Mouse (Mus musculus): ENCODE measurements at regions not wholly inside any gene's neighbourhood (a gene's known extent, or its start where the extent isn't known, plus 50 kb on each side); places are given as distances from the start of the nearest gene placed in this dataset.

- ATAC-seq (ENCODE audit: poor library complexity, severe bottlenecking) = no peak
These were observed 184.2 kb downstream of the Csl start for GRCm38 (mm10) chr10:99575294-99575693.

DNA sequence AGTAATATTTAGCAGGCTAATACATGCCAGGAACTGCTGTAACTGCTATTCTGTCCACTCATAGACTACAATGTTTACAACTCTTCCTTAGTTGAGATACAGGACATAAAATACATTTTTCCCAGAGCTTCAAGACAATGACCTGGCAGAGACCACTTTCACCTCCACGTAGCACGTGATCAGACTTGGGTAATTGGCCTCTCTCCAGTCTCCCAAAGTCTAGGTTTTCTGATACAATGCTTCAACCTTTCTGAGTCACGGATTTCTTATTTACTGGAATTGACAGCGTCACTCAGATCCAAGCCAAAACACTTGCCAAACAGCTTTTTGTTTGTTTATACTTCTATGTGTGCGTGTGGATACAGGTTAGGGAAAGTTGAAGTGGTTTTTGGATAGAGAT lies 183.2 kb downstream of the Csl start:
- ATAC-seq (ENCODE audit: poor library complexity, severe bottlenecking) = no peak

- peak; percentile 76 for ATAC-seq (ENCODE audit: poor library complexity, severe bottlenecking)
These were observed 182.3 kb downstream of the Csl start for GRCm38 (mm10) chr10:99577041-99577681.

GRCm38 (mm10) chr10:99578366-99578765 lies 181.1 kb downstream of the Csl start:
- no peak for ATAC-seq (ENCODE audit: poor library complexity, severe bottlenecking)

DNA sequence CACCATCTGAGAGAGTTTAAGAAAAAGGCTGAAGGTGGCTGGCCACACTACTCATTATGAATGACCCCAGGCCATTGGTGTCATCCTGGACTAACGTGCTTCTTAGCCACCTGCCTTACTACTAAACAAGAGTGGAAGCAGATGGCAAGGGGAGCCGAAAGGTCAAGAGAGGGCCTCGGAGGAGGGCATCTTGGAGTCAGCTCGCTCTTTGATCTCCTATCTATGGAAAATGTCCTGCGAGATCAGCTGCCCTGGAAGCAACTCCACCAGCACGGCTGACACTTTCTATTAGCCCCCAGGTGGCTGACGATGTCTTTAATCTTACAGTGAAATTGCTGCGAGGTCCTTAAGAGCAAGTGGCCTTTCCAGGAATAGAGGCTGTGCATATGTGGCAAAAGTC lies 179.3 kb downstream of the Csl start:
- ATAC-seq (ENCODE audit: poor library complexity, severe bottlenecking) = no peak

- ATAC-seq (ENCODE audit: poor library complexity, severe bottlenecking) = peak; percentile 87
These were observed 178.4 kb downstream of the Csl start for GRCm38 (mm10) chr10:99581074-99581473.

DNA sequence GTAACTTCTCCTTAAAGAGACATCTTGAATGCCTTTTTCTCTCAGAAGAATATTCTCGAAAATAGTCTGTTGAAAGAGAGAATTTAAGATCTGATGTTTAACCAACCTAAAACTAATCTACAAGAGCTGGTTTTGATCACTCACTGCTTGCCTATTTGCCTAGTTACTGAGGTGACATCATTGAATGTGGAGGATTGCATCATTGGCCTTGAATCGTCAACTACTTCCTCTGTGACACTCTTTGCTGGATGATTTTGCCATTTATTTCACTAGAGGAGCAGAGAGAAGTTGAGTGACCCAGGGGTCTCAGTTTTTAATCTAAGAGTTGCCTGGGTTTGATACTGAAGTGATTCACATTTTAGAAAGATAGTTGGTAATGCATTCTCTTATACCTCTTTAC lies 174.6 kb downstream of the Csl start:
- ATAC-seq (ENCODE audit: poor library complexity, severe bottlenecking) = peak; percentile 74

DNA sequence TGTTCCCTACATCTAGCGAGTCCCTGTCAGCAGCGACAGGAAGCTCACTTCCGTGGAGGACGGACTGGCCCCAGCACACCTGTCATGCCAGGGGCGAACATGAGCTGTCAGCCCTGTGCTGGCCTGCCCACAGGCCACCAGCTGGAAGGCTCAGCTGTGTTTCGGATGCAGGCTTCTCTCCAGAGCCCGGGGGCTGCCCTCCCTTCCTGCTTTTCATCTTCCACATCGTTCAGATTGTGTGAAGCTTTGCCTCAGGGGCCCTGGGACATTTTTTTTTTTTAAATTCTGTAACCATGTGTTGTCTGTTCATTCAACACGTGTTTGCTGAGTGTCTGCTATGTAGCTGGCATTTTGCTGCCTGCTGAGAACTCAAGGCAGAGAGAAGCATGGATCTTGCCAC lies 167.2 kb downstream of the Csl start:
- peak; percentile 59 for ATAC-seq (ENCODE audit: poor library complexity, severe bottlenecking)

DNA sequence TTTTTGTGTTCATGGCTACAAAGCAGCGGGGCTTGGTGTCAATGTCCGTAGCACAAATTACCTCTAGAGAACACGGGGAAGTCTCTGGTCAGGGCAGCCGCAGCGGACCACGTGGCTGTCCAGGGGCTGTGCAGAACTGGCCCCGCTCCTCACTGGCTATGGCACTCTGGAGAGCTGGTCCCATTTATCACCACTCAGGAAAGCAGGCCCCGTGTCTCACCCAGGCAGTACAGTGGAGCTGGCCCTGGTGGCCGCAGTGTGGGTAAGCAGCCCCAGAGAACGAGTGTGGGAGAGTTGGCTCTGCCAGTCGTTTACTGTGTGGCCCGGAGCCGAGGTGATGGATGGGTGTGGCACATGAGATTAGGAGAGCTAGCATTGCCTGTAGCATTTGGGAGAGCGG lies 163.8 kb downstream of the Csl start:
- ATAC-seq (ENCODE audit: poor library complexity, severe bottlenecking) = no peak

- peak; percentile 76 for ATAC-seq (ENCODE audit: poor library complexity, severe bottlenecking)
These were observed 160.0 kb downstream of the Csl start for GRCm38 (mm10) chr10:99599142-99600120.

DNA sequence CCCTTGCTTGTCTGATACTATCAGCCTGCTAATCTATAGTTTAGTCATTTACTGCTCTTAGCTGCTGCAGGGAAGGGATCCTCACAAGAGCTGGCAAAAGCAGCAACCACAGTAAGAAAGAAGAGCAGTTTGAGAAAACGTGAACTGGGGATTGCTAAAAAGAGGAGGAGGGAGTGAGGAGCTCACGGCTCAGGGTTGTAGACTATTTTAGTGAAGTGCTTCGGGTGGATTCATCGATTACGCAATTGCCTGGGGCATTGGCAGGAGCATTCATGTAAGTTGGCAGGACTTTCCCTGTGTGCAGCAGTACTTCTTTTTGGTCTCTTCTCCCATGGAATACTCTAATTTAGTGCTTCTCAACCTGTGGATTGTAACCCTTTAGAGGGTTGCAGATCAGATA lies 157.1 kb downstream of the Csl start:
- ATAC-seq (ENCODE audit: poor library complexity, severe bottlenecking) = peak; percentile 66

DNA sequence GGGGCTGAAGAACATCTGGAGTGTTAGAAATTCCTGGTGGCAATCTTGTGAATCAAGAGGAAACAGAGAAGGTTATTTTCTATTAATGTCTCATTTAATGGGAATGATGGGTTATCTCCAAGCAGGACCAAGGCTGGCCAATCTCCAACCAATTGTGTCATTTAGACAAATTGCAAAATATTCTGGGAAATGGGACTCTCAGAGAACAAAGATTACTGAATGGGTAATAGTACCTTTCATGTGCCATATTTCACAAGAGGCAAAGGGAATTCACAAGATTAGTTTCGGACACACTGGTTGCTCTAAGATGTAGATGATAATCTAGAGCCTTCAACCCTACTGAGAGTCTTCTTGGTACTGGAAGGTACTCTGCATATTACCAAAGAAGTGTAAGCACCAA lies 155.3 kb downstream of the Csl start:
- no peak for ATAC-seq (ENCODE audit: poor library complexity, severe bottlenecking)

- ATAC-seq (ENCODE audit: poor library complexity, severe bottlenecking) = no peak
These were observed 151.0 kb downstream of the Csl start for GRCm38 (mm10) chr10:99608477-99608876.

DNA sequence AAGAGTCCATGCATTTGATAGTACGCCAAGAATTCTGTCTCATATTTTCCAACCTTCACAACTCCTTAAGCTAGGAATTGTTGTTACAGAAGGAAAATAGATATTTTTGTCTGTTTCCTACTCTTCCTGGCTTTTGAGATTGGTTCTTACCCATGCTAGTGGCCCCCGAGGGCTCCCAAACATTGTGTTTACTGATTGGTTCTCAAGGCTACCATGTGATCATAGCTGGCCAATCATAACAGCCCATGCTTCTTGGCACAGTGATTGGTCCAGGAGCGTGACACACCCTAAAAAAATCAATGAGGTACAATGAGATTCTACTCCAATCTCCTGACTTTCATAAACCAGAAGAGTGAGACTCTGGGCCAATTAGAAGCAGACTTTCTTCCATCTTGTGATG lies 150.0 kb downstream of the Csl start:
- ATAC-seq (ENCODE audit: poor library complexity, severe bottlenecking) = no peak

GRCm38 (mm10) chr10:99610890-99611289 lies 148.6 kb downstream of the Csl start:
- no peak for ATAC-seq (ENCODE audit: poor library complexity, severe bottlenecking)

GRCm38 (mm10) chr10:99614392-99615249 lies 144.8 kb downstream of the Csl start:
- ATAC-seq (ENCODE audit: poor library complexity, severe bottlenecking) = no peak

GRCm38 (mm10) chr10:99615371-99615770 lies 144.1 kb downstream of the Csl start:
- no peak for ATAC-seq (ENCODE audit: poor library complexity, severe bottlenecking)

- peak; percentile 96 for ATAC-seq (ENCODE audit: poor library complexity, severe bottlenecking)
These were observed 143.7 kb downstream of the Csl start for GRCm38 (mm10) chr10:99615779-99616178.

DNA sequence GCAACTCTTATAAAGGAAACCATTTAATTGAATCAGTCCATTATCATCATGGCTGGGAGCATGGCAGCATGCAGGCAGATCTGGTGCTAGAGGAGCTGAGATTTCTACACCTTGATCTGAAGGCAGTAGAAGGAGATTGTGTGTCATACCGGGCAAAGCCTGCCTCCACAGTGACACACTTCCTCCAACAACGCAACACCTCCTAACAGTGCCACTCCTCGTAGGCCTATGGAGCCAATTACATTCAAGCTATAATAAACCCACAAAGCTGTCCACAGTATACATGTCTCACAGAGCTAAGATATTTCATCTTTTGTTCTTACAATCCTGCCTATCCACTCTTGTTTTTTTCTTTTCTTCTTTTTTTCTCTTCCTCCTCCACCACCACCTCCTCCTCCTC lies 141.8 kb downstream of the Csl start:
- 0 out of 2 replicates have a peak, but pooled peaks have one; percentile 16 for ATAC-seq (ENCODE audit: poor library complexity, severe bottlenecking)

GRCm38 (mm10) chr10:99619421-99620151 lies 139.9 kb downstream of the Csl start:
- peak; percentile 79 for ATAC-seq (ENCODE audit: poor library complexity, severe bottlenecking)

All from megakaryocyte, adult 5-6 weeks (primary cell).